Mouse (Mus musculus): ENCODE results near the gene Fam229a. TPM values are rescaled to one million over a fixed set of nuclear protein-coding genes. Genes with fewer than 3 reads are reported as not detected.
"Not testable (repeated sequence)": the region's sequence is repeated elsewhere in the genome, so short reads cannot be mapped to it uniquely, and the experiment has no call there.

Gene Fam229a
- polyA plus RNA-seq, 1 experiment from 2014 or later: 0.39 TPM

DNA sequence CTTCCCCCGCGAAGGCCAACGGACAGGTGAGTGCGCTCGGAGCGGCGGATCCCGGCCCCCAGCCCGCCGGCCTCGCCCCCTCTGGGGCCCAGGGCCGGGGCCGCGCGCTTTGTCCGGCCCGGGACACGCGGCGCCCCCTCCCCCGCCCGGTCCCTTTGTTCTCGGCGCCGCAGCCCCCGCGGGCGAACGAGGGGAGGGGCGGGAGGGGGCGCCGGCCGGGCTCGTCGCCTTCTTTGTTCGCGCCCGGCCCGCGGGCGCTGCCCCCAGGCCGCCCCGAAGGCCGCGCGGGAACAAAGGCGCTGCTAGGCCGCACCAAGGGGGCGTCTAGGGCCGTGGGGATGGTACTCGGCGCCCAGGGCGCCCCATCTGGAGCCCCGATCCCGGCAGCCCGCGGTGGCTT, 22.9 kb downstream of the Fam229a start:
- Histone ChIP-seq H3K4me2 (ENCODE audit: low read length) (peak overlapping the region; percentile 77), H3K4me3 (replicated peaks; ENCODE audit: low read length) (peak overlapping the region; percentile 99), H3K36me3 (ENCODE audit: control insufficient read depth, insufficient read depth) (peaks cover 11% of the 10 kb centered on the region; the same call in 1 of the 2 replicates), H3K27ac (ENCODE audit: low read length) (peak overlapping the region; percentile 98), H3K4me1 (replicated peaks; ENCODE audit: control insufficient read depth, insufficient read depth, low read length) (peaks cover 28% of the 10 kb centered on the region), H3K9ac (replicated peaks; ENCODE audit: low read depth, low read length) (peak overlapping the region; percentile 100), H3K27me3 (replicated peaks; ENCODE audit: control insufficient read depth, insufficient read depth, low read length) (no peaks in the 10 kb centered on the region), H3K9me3 (ENCODE audit: control insufficient read depth, low read length) (no peaks in the 10 kb centered on the region)
- 1% methylated on average over 37 of the region's 57 CpGs for WGBS
- peak; percentile 31 for ATAC-seq

DNA sequence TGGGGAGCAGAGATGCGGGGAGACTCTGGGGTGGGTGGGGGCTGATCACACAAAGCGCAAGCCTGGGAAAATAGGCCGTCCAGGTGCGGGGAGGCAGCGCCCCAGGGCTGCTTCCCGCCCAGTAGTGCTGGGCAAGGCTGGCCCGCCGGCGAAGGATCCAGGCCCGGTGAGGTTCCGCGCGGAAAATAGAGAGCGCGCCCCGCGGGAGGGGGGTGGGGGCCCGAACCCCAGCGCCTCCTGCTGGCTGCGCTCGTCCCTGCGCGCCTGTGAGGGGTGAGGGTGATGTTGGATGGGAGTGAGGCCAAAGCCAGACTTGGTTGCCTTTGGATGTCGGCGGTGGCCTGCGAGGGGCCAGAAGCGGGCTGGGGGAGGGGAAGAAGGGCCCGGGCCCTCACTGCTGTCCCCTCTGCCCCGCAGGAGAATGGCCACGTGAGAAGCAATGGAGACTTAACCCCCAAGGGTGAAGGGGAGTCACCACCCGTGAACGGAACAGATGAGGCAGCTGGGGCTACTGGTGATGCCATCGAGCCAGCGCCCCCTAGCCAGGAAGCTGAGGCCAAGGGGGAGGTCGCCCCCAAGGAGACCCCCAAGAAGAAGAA, 23.4 kb downstream of the Fam229a start:
- 0% methylated on average over 27 of the region's 35 CpGs for WGBS
- H3K27me3 ChIP-seq (replicated peaks; ENCODE audit: control insufficient read depth, insufficient read depth, low read length): no peaks in the 10 kb centered on the region
- peak overlapping the region; percentile 98 for H3K27ac ChIP-seq (ENCODE audit: low read length)
- peaks cover 23% of the 10 kb centered on the region for H3K4me1 ChIP-seq (replicated peaks; ENCODE audit: control insufficient read depth, insufficient read depth, low read length)
- peaks cover 11% of the 10 kb centered on the region; the same call in 1 of the 2 replicates for H3K36me3 ChIP-seq (ENCODE audit: control insufficient read depth, insufficient read depth)
- H3K9me3 ChIP-seq (ENCODE audit: control insufficient read depth, low read length): no peaks in the 10 kb centered on the region
- peak overlapping the region; percentile 100 for H3K9ac ChIP-seq (replicated peaks; ENCODE audit: low read depth, low read length)
- H3K4me3 ChIP-seq (replicated peaks; ENCODE audit: low read length): peak overlapping the region; percentile 99
- ATAC-seq: peak; percentile 56
- H3K4me2 ChIP-seq (ENCODE audit: low read length): peak overlapping the region; percentile 77

DNA sequence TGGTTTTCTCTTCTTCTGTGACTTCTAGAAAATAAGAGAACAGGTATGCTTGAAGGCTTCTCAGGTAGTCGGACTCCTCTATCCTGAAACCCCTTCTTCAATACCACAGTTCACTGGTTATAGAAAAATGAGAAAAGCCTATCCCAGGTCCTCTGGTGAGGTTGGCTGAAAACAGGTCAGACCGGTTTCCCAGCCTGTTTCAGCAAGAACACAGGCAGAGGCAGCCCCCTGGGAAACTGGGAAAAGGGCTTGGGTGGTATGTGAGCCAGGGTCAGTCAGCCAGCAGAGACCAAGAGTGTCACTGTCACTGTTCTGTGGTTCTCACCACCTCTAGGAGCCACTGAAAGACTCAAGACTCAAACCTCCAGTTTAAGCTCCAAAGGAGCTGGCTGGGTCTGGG, 25.9 kb downstream of the Fam229a start:
- Histone ChIP-seq H3K27me3 (replicated peaks; ENCODE audit: control insufficient read depth, insufficient read depth, low read length) (no peaks in the 10 kb centered on the region), H3K9ac (replicated peaks; ENCODE audit: low read depth, low read length) (no peak overlapping the region), H3K4me1 (replicated peaks; ENCODE audit: control insufficient read depth, insufficient read depth, low read length) (peaks cover 23% of the 10 kb centered on the region), H3K4me3 (replicated peaks; ENCODE audit: low read length) (no peak overlapping the region), H3K4me2 (ENCODE audit: low read length) (no peak overlapping the region), H3K36me3 (ENCODE audit: control insufficient read depth, insufficient read depth) (peaks cover 20% of the 10 kb centered on the region), H3K9me3 (ENCODE audit: control insufficient read depth, low read length) (no peaks in the 10 kb centered on the region), H3K27ac (ENCODE audit: low read length) (no peak overlapping the region)
- WGBS: 49% methylated on average over 2 of the region's 2 CpGs
- ATAC-seq: no peak

DNA sequence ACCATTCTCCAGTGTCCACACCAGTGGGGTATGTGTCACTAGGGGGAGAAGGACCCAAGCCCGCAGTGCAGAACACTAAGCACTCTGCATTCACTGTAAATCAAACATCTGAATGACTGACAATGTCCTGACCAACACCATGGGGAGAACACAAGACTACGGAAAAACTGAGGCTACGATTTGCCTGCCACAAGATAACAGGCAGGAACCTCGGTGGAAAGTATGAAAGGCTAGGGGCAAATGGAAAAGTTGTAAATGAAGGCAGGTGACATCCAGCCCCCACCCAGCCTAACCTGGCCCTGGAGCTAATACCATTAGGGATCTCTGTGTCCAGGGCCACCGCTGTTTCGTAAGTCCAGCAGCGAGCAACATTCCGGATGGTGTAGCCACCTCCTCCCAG, 27.5 kb downstream of the Fam229a start:
- H3K27ac ChIP-seq (ENCODE audit: low read length): no peak overlapping the region
- peaks cover 18% of the 10 kb centered on the region for H3K4me1 ChIP-seq (replicated peaks; ENCODE audit: control insufficient read depth, insufficient read depth, low read length)
- ATAC-seq: no peak
- H3K4me3 ChIP-seq (replicated peaks; ENCODE audit: low read length): no peak overlapping the region
- 94% methylated on average over 8 of the region's 8 CpGs for WGBS
- no peak overlapping the region for H3K9ac ChIP-seq (replicated peaks; ENCODE audit: low read depth, low read length)
- H3K4me2 ChIP-seq (ENCODE audit: low read length): no peak overlapping the region
- H3K36me3 ChIP-seq (ENCODE audit: control insufficient read depth, insufficient read depth): peaks cover 29% of the 10 kb centered on the region
- no peaks in the 10 kb centered on the region for H3K9me3 ChIP-seq (ENCODE audit: control insufficient read depth, low read length)
- no peaks in the 10 kb centered on the region for H3K27me3 ChIP-seq (replicated peaks; ENCODE audit: control insufficient read depth, insufficient read depth, low read length)

DNA sequence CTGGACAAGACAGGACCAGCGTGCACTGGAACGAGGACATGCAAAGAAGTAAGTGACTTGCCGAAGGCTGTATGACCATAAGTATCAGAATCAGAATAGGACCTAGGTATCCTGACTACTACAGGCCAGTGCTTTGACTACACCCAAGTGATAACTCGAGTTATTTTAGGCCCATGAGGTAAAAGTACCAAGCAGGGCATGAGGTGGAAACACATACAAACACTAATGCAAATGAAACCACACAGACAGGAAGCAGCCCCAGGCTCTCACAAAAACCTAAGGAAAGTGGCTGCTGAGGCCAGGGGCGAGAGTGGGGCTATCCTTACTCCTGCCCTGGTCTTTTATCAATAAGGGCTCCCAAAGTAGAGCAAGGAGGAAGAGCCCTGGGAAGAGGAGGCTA, 34.3 kb downstream of the Fam229a start:
- no peaks in the 10 kb centered on the region for H3K4me1 ChIP-seq (replicated peaks; ENCODE audit: control insufficient read depth, insufficient read depth, low read length)
- no peaks in the 10 kb centered on the region for H3K27me3 ChIP-seq (replicated peaks; ENCODE audit: control insufficient read depth, insufficient read depth, low read length)
- peaks cover 19% of the 10 kb centered on the region for H3K36me3 ChIP-seq (ENCODE audit: control insufficient read depth, insufficient read depth)
- ATAC-seq: no peak
- H3K4me3 ChIP-seq (replicated peaks; ENCODE audit: low read length): no peak overlapping the region
- H3K9me3 ChIP-seq (ENCODE audit: control insufficient read depth, low read length): no peaks in the 10 kb centered on the region
- H3K4me2 ChIP-seq (ENCODE audit: low read length): no peak overlapping the region
- H3K9ac ChIP-seq (replicated peaks; ENCODE audit: low read depth, low read length): no peak overlapping the region
- H3K27ac ChIP-seq (ENCODE audit: low read length): no peak overlapping the region
- WGBS: 96% methylated on average over 5 of the region's 5 CpGs

DNA sequence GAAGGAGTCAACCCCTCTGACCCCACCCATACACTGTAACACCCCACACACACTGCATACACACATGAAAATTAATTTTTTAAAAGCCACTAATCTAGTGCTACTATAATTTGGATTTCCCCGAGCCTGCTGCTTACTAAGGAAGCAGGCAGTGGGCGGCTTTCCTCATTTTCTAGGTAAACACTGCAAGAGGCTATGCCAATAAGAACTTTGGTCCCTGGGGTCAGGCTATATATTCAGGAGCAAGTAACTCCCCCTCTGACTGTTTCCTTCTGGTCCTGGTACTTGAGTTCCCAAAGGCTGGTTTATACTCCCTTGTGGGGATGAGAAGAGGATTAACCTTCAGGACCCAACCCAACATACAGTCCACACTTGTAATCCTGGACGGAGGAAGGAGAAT, 34.9 kb downstream of the Fam229a start:
- Histone ChIP-seq H3K4me1 (replicated peaks; ENCODE audit: control insufficient read depth, insufficient read depth, low read length) (no peaks in the 10 kb centered on the region), H3K9ac (replicated peaks; ENCODE audit: low read depth, low read length) (no peak overlapping the region), H3K36me3 (ENCODE audit: control insufficient read depth, insufficient read depth) (peaks cover 18% of the 10 kb centered on the region), H3K4me3 (replicated peaks; ENCODE audit: low read length) (no peak overlapping the region), H3K27ac (ENCODE audit: low read length) (no peak overlapping the region), H3K9me3 (ENCODE audit: control insufficient read depth, low read length) (no peaks in the 10 kb centered on the region), H3K27me3 (replicated peaks; ENCODE audit: control insufficient read depth, insufficient read depth, low read length) (no peaks in the 10 kb centered on the region), H3K4me2 (ENCODE audit: low read length) (no peak overlapping the region)
- 93% methylated on average over 3 of the region's 3 CpGs for WGBS
- ATAC-seq: no peak

DNA sequence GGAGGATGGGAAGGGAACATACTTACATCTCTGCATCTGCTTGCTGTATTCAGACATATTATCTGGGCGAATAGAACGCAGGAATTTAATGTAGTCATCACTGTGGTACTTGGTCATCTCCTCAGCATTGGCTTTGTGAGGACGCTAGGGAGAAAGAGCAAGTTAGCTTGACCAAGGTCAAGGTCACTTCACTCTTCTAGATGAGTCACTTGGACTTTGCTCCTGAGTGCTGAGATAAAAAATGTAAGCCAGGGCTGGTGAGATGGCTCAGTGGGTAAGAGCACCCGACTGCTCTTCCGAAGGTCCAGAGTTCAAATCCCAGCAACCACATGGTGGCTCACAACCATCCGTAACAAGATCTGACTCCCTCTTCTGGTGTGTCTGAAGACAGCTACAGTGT, 37.9 kb downstream of the Fam229a start:
- not testable (repeated sequence) for H3K9me3 ChIP-seq (ENCODE audit: control insufficient read depth, low read length); H3K9ac ChIP-seq (replicated peaks; ENCODE audit: low read depth, low read length); H3K4me1 ChIP-seq (replicated peaks; ENCODE audit: control insufficient read depth, insufficient read depth, low read length); ATAC-seq; H3K27me3 ChIP-seq (replicated peaks; ENCODE audit: control insufficient read depth, insufficient read depth, low read length); H3K27ac ChIP-seq (ENCODE audit: low read length); H3K4me3 ChIP-seq (replicated peaks; ENCODE audit: low read length); H3K4me2 ChIP-seq (ENCODE audit: low read length)
- whole genome bisulfite sequencing: 96% methylated on average over 5 of the region's 6 CpGs
- H3K36me3 ChIP-seq (ENCODE audit: control insufficient read depth, insufficient read depth): peaks cover 10% of the 10 kb centered on the region

DNA sequence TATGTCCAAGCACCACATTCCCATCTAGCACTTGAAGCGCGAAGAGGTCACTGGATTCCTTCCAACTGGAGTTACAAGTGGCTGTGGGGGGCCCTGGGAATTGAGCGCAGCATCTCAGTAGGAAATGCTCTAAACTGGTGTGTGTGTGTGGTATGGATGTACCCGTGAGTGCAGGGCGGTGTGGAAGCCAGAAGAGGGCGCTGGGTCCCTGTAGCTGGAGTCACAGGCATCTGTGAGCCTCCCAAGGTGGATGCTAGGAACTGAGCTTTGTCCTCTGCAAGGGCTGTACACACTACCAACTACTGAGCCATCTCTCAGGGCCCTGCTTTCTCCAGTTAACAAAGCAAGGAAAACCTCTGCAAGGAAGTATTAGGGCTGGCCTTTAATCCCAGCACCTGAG, 49.0 kb downstream of the Fam229a start:
- H3K4me3 ChIP-seq (replicated peaks; ENCODE audit: low read length): no peak overlapping the region
- no peaks in the 10 kb centered on the region for H3K9me3 ChIP-seq (ENCODE audit: control insufficient read depth, low read length)
- ATAC-seq: no peak
- peaks cover 12% of the 10 kb centered on the region for H3K4me1 ChIP-seq (replicated peaks; ENCODE audit: control insufficient read depth, insufficient read depth, low read length)
- 90% methylated on average over 6 of the region's 6 CpGs for WGBS
- H3K27ac ChIP-seq (ENCODE audit: low read length): no peak overlapping the region
- H3K9ac ChIP-seq (replicated peaks; ENCODE audit: low read depth, low read length): no peak overlapping the region
- no peak overlapping the region for H3K4me2 ChIP-seq (ENCODE audit: low read length)
- no peaks in the 10 kb centered on the region for H3K27me3 ChIP-seq (replicated peaks; ENCODE audit: control insufficient read depth, insufficient read depth, low read length)
- no peaks in the 10 kb centered on the region for H3K36me3 ChIP-seq (ENCODE audit: control insufficient read depth, insufficient read depth)
